Mouse (Mus musculus) heart, adult 2 months (tissue): ENCODE results near the gene Olfr1015. TPM values are rescaled to one million over a fixed set of nuclear protein-coding genes. Genes with fewer than 3 reads are reported as not detected.

Experiments
- DNase-seq, 2 experiments: peaks; one replicate each; pipeline ENCODE4 v3.0.0; 2021
- H3K27ac ChIP-seq: fragments of 200-600 bp; 2 replicates; pipeline ENCODE4 v1.8.1; 2022
- H3K27me3 ChIP-seq: fragments of 200-500 bp; 2 replicates; pipeline ENCODE4 v1.6.1; 2012; ENCODE audit warnings: mild to moderate bottlenecking, low read length, inconsistent platforms, mixed read lengths; ENCODE audit not compliant: control insufficient read depth, insufficient read depth
- H3K36me3 ChIP-seq: fragments of 200-500 bp; 2 replicates; pipeline ENCODE4 v1.6.1; 2012; ENCODE audit warnings: low read length, inconsistent platforms; ENCODE audit not compliant: control insufficient read depth, insufficient read depth
- H3K4me1 ChIP-seq: fragments of 200-500 bp; 2 replicates; pipeline ENCODE4 v1.6.1; 2011; ENCODE audit warnings: low read length; ENCODE audit not compliant: control insufficient read depth, insufficient read depth
- H3K4me3 ChIP-seq: fragments of 200-600 bp; 2 replicates; pipeline ENCODE4 v1.8.1; 2022
- H3K79me2 ChIP-seq: fragments of 200-500 bp; replicated peaks from 2 replicates; pipeline ENCODE4 v1.6.1; 2012; ENCODE audit warnings: mild to moderate bottlenecking, inconsistent platforms, low read length, moderate library complexity, mixed read lengths; ENCODE audit not compliant: control insufficient read depth, insufficient read depth
- H3K9ac ChIP-seq: fragments of 200-500 bp; 2 replicates; pipeline ENCODE4 v1.6.1; 2012; ENCODE audit warnings: low read depth, mild to moderate bottlenecking, control low read depth, inconsistent platforms, low read length, mixed read lengths
- CTCF ChIP-seq: fragments of 200-600 bp; IDR thresholded peaks from 2 replicates; pipeline ENCODE4 v1.8.1; 2022; ENCODE audit warnings: antibody characterized with exemption, mild to moderate bottlenecking, moderate library complexity
- EP300 ChIP-seq: fragments of 200-500 bp; IDR thresholded peaks from 2 replicates; pipeline ENCODE4 v1.6.1; 2011; ENCODE audit warnings: low read depth, low read length, control low read depth; ENCODE audit not compliant: insufficient read depth
- POLR2A ChIP-seq: fragments of 200-500 bp; IDR thresholded peaks from 2 replicates; pipeline ENCODE4 v1.6.1; 2011; ENCODE audit warnings: mild to moderate bottlenecking, low read depth, low read length, control low read depth; ENCODE audit not compliant: insufficient read depth
- WGBS: fragments of 180-500 bp; shearing (Covaris S2); methylation state at CpG from one replicate; pipeline ENCODE4 v1.1.7; 2018; 5-methylcytosine and 5-hydroxymethylcytosine counted together
- intact Hi-C: fragments of 180-260 bp; cut with DNase I; formaldehyde crosslinking; loops from one replicate; pipeline ENCODE4 v1.15.1; 2025
- polyA plus RNA-seq: library from polyadenylated mRNA; depleted of rRNA; stranded (reverse); fragments of >200 nt; gene quantifications from 2 replicates; pipeline ENCODE4 v1.2.3, GENCODE M21; 2012; rRNA removed
- total RNA-seq, 2 experiments: library from RNA; stranded (reverse); gene quantifications; 2 replicates each; pipeline ENCODE4 v1.2.3; 2021

The Olfr1015 gene
- total and polyA plus RNA-seq, 3 experiments, result not detected

DNA sequence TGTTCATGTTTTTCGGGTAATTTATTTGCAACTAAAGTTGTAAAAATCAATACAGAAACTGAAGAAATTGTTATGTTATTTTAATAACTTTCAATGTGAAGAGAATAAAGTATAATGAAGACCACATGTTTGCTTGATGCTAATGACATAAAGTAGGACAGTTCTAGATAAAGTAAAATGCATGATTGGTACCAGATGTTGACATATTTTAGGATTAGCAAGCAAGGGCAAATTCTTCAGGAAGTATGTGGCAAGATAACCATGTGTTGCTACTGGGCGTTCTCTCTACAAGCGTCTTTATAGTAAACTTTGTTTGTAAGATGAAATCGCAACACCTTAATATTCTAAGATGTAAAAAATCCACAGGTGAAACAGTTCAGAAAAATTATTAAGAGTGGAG is 22.7 kb downstream of the Olfr1015 start:
- WGBS, result 58% methylated on average over 4 of the region's 4 CpGs
- TF ChIP-seq EP300 (no peak), CTCF (no peak), POLR2A (no peak)
- H3K4me1 ChIP-seq, result no peaks in the 10 kb centered on the region
- no peaks in the 10 kb centered on the region for H3K79me2 ChIP-seq
- intact Hi-C loops, result no loop called here
- H3K27me3 ChIP-seq, result no peaks in the 10 kb centered on the region
- no peak overlapping the region for H3K4me3 ChIP-seq
- no peaks in the 10 kb centered on the region for H3K36me3 ChIP-seq
- no peak overlapping the region for H3K27ac ChIP-seq
- H3K9ac ChIP-seq, result no peak overlapping the region
- DNase-seq, result no peak

DNA sequence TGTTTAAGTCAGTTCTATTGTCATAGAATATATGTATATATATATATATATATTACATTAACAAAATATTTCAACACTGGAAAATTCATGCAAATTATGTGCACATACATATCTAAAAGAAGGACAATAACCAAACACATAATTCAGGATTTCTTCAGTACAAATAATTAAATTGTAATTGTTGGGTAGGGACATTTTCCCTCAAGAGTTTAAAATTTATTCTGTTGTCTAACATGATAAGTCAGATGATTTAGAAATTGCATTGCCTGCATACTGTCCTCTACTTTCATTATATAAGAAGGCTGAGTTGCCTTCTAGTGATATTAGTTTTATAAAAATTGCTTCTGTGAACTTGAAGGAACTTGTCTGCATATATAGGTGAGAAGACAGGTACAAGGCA is 36.4 kb downstream of the Olfr1015 start, which contains the start of gene Olfr1018:
Olfr1018 (plus strand) TSS at position 301 of the 400 bp plus-strand sequence.
- no peak within 1 kb of the TSS for H3K9ac ChIP-seq
- no peak for DNase-seq
- no peak within 1 kb of the TSS for H3K27ac ChIP-seq
- no peak within 1 kb of the TSS for H3K4me3 ChIP-seq
- TF ChIP-seq EP300 (no peak), POLR2A (no peak), CTCF (no peak)
- intact Hi-C loops, result no loop called here
- no peaks in the 10 kb centered on the region for H3K27me3 ChIP-seq
- no peaks in the 10 kb centered on the region for H3K79me2 ChIP-seq
- H3K4me1 ChIP-seq, result no peaks in the 10 kb centered on the region
- no peaks in the 10 kb centered on the region for H3K36me3 ChIP-seq

Other genes with a start within 250 kb of the Olfr1015 start
- gene Olfr996, start 202.8 kb upstream of the Olfr1015 start, total RNA-seq, result not detected
- gene Olfr996, start 202.8 kb upstream of the Olfr1015 start, polyA plus RNA-seq, result not detected in 2 replicates
- not detected for gene Olfr998, start 193.1 kb upstream of the Olfr1015 start, total RNA-seq
- gene Olfr998, start 193.1 kb upstream of the Olfr1015 start, polyA plus RNA-seq, result not detected in 2 replicates
- not detected for gene Olfr1000, start 170.1 kb upstream of the Olfr1015 start, total RNA-seq
- gene Olfr1000, start 170.1 kb upstream of the Olfr1015 start, polyA plus RNA-seq, result not detected in 2 replicates
- gene Olfr1002, start 131.3 kb upstream of the Olfr1015 start, total RNA-seq, result not detected
- not detected in 2 replicates for gene Olfr1002, start 131.3 kb upstream of the Olfr1015 start, polyA plus RNA-seq
- gene Olfr154, start 117.6 kb upstream of the Olfr1015 start, total RNA-seq, result not detected
- not detected in 2 replicates for gene Olfr154, start 117.6 kb upstream of the Olfr1015 start, polyA plus RNA-seq
- gene Olfr1006, start 103.2 kb upstream of the Olfr1015 start, total RNA-seq, result not detected
- gene Olfr1006, start 103.2 kb upstream of the Olfr1015 start, polyA plus RNA-seq, result not detected in 2 replicates
- gene Olfr1008, start 92.6 kb upstream of the Olfr1015 start, total RNA-seq, result not detected
- gene Olfr1008, start 92.6 kb upstream of the Olfr1015 start, polyA plus RNA-seq, result not detected in 2 replicates
- not detected for gene Olfr1009, start 66.6 kb upstream of the Olfr1015 start, total RNA-seq
- not detected in 2 replicates for gene Olfr1009, start 66.6 kb upstream of the Olfr1015 start, polyA plus RNA-seq
- gene Olfr1012, start 19.3 kb upstream of the Olfr1015 start, total RNA-seq, result not detected
- gene Olfr1012, start 19.3 kb upstream of the Olfr1015 start, polyA plus RNA-seq, result not detected in 2 replicates
- gene Olfr1013, start 14.9 kb upstream of the Olfr1015 start, total RNA-seq, result not detected
- gene Olfr1013, start 14.9 kb upstream of the Olfr1015 start, polyA plus RNA-seq, result not detected in 2 replicates
- not detected for gene Olfr1014, start 9.3 kb upstream of the Olfr1015 start, total RNA-seq
- not detected in 2 replicates for gene Olfr1014, start 9.3 kb upstream of the Olfr1015 start, polyA plus RNA-seq
- gene Olfr1016, start 20.5 kb downstream of the Olfr1015 start, total RNA-seq, result not detected
- not detected in 2 replicates for gene Olfr1016, start 20.5 kb downstream of the Olfr1015 start, polyA plus RNA-seq
- not detected for gene Olfr1018, start 36.5 kb downstream of the Olfr1015 start, total RNA-seq
- not detected in 2 replicates for gene Olfr1018, start 36.5 kb downstream of the Olfr1015 start, polyA plus RNA-seq
- gene Olfr1019, start 63.5 kb downstream of the Olfr1015 start, total RNA-seq, result not detected
- gene Olfr1019, start 63.5 kb downstream of the Olfr1015 start, polyA plus RNA-seq, result not detected in 2 replicates
- gene Olfr1020, start 65.0 kb downstream of the Olfr1015 start, total RNA-seq, result not detected
- not detected in 2 replicates for gene Olfr1020, start 65.0 kb downstream of the Olfr1015 start, polyA plus RNA-seq
- not detected for gene Olfr1022, start 86.6 kb downstream of the Olfr1015 start, total RNA-seq
- not detected in 2 replicates for gene Olfr1022, start 86.6 kb downstream of the Olfr1015 start, polyA plus RNA-seq
- gene Olfr1023, start 103.6 kb downstream of the Olfr1015 start, total RNA-seq, result not detected
- gene Olfr1023, start 103.6 kb downstream of the Olfr1015 start, polyA plus RNA-seq, result not detected in 2 replicates
- not detected for gene Olfr1024, start 123.0 kb downstream of the Olfr1015 start, total RNA-seq
- gene Olfr1024, start 123.0 kb downstream of the Olfr1015 start, polyA plus RNA-seq, result not detected in 2 replicates
- gene Olfr1025-ps1, start 133.2 kb downstream of the Olfr1015 start, total RNA-seq, result not detected
- gene Olfr1025-ps1, start 133.2 kb downstream of the Olfr1015 start, polyA plus RNA-seq, result not detected in 2 replicates
- gene Olfr1026, start 139.5 kb downstream of the Olfr1015 start, total RNA-seq, result not detected
- not detected in 2 replicates for gene Olfr1026, start 139.5 kb downstream of the Olfr1015 start, polyA plus RNA-seq
- not detected for gene Olfr1028, start 168.4 kb downstream of the Olfr1015 start, total RNA-seq
- gene Olfr1028, start 168.4 kb downstream of the Olfr1015 start, polyA plus RNA-seq, result not detected in 2 replicates
- not detected for gene Olfr1029, start 191.9 kb downstream of the Olfr1015 start, total RNA-seq
- 0.20 TPM in 2 replicates for gene Olfr1029, start 191.9 kb downstream of the Olfr1015 start, polyA plus RNA-seq
- gene Olfr1030, start 197.3 kb downstream of the Olfr1015 start, total RNA-seq, result not detected
- not detected in 2 replicates for gene Olfr1030, start 197.3 kb downstream of the Olfr1015 start, polyA plus RNA-seq
- not detected for gene Olfr1031, start 208.3 kb downstream of the Olfr1015 start, total RNA-seq
- not detected in 2 replicates for gene Olfr1031, start 208.3 kb downstream of the Olfr1015 start, polyA plus RNA-seq
- gene Olfr1032, start 223.5 kb downstream of the Olfr1015 start, total RNA-seq, result not detected
- gene Olfr1032, start 223.5 kb downstream of the Olfr1015 start, polyA plus RNA-seq, result not detected in 2 replicates
- 1 to 10 TPM; 4.7 to 7.0 TPM for gene Olfr1033, start 238.6 kb downstream of the Olfr1015 start, total RNA-seq
- gene Olfr1033, start 238.6 kb downstream of the Olfr1015 start, polyA plus RNA-seq, result 1.6 and 4.5 TPM in 2 replicates